Mouse (Mus musculus): ENCODE measurements around the gene Cnnm3.

Gene Cnnm3

DNA sequence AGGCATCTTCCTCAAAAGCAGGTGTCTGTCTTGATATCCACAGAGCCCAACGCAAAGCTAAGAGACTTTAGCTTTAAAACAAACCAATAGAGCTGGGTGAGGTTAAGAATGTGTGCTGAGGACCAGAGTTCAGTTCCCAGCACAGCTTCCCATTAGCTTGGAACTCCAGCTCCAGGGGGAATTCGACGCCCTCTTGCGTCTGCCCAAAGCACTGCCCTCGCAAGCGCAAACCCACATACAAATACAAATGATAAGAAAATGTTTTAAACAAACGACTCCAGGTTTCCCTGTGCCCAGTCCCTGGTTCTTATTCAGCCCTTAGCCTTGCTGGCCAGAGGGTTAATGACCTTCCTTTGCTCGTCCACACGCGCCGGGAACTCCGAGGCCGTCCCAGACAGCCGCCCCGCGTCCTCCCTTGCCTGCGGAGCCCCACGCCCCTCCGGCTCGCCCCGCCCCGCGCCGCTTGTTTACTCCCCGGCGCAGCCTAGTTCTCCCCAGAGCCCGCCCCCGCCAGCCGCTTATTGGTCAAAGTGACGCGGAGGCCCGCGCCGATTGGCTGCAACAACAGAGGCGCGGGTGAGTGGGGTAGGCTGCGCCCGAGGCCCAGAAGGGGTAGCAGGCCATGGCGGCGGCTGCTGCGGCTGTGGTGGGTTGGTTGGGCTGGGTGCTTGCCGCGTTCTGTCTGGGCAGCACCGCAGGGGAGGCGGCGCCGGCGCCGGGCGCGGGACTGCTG lies at the start of gene Cnnm3:
Gene Cnnm3, plus strand, starts transcription at position 579 of the 733 bp plus-strand sequence.
- in situ Hi-C loops (cut with MseI, MboI), result no loop called here

DNA sequence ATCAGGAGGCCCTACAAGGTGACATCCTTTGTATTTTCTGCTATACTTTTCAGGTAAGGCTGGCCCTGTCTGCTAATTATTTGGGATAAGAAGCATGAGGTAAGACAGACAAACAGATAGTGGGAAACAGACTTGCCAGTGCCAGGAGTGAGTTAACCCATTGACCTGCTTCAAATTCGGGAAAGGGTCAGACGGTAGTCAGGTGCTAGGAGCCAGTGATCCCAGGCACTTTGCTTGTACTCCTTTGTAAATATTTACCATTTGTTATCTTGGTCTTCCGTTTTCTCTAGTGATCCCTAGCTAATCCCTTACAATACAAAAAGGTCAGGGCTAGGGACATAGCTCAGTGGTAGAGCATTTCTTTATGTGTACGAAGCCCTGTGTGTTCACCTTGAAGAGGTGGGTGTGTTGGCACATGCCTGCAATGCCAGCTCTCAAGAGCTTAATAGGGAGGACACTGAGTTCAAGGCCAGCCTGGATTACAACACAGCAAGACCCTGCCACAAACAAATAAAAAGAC lies 46.0 kb upstream of the Cnnm3 start:
- in situ Hi-C loops (cut with MseI, MboI), result no loop called here

DNA sequence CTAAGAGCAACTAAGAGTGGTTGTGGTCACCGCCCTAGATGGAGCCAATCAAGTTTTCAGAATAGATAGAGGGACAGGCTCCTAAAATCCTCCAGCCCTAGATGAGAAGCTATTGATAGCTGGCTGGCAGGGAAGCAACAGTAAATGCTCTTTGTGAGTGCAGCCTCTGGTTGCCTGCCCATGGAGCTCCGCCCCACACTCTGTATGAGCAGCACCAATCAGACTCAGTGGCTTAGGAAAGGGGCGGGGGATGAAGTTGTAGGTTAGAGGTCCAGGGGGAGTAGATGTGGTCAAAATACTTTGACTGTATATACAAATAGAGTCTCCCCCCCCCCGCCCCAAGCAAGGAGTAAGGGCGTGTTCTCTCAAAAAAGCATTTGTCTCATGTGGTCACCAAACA lies 44.2 kb upstream of the Cnnm3 start:
- in situ Hi-C loops (cut with MseI, MboI), result no loop called here

DNA sequence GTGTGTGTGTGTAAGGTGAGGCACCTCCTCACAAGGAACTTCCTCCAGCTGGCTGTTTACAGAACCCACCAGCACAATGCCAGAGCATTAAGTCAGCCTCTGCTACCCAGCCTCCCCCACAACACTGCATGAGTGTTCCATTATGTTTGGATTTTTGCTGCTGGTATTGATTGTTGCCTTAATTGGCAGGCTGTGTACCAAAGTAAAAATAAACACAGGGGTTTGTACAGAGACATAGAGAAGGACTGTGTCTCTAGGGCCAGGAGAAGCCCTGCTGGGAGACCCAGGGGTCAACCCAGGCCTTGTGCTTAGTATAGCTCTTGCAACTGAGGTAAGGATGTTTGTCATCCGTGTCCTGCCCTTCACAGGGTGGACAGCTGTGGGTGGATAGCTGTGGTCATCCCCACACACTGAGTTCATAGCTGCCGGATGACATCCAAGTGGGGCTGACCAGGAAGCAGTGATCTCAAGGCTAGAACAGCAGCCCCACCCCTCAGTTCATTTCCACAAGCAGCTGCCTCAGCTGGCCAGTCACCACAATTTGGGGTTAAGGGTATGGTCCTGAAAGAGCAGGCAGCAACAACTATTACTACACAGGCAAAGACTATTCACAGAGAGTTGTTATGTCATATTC lies 41.7 kb upstream of the Cnnm3 start:
- in situ Hi-C loops (cut with MseI, MboI), result loop anchor here in 1 of 2 experiments (10.0 kb wide), 1 partner anchor 105 kb away; the partner anchor contains the start of gene Kansl3

DNA sequence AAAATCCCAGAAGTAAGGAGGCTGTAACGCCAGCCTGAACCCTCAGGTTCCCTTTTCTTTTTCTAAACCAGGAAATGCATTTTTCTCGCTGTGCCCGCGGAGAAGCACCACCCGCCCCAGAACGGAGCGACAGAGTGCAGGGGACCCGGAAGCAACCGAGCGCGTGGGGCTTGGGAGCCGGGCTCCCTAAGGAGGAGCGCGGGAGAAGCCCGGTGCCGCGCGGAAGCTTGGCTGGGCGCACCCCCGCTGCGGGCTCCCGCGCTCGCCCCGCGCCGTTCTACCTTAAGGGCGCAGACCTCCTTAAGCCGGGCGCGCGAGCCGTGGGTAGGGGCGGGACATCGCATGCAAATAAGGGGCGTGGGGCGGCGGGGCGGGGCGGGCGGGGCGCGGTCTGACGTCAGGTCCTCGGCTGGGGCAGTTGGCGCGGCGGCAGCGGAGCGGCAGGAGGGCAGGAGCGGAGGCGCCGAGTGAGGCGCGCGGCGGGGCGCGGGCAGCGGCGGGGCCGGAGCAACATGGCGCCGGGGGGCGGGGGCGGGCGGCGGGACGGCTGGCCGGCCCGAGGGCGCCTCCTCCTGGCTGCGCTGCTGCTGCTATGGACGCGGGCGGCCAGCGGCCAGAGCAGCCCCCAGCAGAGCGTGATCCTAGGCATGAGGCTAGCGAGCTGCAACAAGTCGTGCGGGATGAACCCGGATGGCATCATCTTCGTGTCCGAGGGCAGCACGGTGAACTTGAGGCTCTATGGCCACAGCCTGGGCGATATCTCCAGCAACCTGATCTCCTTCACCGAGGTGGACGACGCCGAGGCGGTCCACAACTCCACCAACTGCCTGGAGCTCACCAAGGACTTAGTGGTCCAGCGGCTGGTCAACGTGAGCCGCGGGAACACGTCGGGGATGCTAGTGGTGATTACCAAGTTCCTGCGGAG lies 40.2 kb upstream of the Cnnm3 start, which contains the start of gene Cnnm4:
Gene Cnnm4, plus strand, starts transcription at position 440 of the 925 bp plus-strand sequence.
- in situ Hi-C loops (cut with MseI, MboI), result loop anchor here in 1 of 2 experiments (10.0 kb wide), 1 partner anchor 107 kb away; the partner anchor contains the start of gene Kansl3

DNA sequence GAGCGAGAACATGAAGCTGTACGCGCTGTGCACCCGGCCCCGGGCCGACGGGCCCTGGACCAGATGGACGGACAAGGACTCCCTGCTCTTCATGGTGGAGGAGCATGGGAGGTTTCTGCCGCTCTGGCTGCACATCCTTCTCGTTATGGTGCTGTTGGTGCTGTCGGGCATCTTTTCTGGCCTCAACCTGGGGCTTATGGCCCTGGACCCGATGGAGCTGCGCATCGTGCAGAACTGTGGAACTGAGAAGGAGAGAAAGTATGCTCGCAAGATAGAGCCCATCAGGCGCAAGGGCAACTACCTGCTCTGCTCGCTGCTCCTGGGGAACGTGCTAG lies 39.6 kb upstream of the Cnnm3 start:
- in situ Hi-C loops (cut with MseI, MboI), result loop anchor here in 1 of 2 experiments (10.0 kb wide), 1 partner anchor 107 kb away; the partner anchor contains the start of gene Kansl3

DNA sequence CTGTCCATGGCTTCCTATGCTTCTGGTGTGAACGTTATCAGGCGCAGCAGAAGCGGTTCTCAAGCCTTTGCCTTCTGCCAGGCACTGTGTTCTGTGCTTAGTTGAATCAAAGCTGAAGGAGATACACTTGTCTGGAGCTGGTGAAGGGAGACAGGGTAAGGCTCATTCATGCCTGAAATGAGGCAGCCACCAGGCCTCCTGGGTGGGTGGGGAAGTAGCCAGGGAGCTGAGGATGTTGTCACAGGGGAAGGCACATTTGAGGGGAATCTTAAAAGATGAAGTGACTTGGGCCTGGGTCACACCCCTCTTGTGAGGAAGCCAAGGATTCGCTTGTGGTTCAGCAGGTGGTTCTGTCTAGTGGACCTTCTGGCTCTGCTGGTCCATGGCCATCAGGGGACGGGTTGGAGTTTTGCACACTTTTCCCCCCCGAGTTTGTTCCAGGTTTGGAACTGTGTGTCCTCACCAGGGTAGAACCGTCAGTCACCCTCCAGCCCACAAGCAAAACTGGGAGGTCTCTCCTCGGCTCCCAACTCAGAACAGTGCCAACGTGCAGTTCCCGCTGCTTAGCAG lies 38.4 kb upstream of the Cnnm3 start:
- in situ Hi-C loops (cut with MseI, MboI), result loop anchor here in 1 of 2 experiments (10.0 kb wide), 1 partner anchor 108 kb away; the partner anchor contains the start of gene Kansl3

DNA sequence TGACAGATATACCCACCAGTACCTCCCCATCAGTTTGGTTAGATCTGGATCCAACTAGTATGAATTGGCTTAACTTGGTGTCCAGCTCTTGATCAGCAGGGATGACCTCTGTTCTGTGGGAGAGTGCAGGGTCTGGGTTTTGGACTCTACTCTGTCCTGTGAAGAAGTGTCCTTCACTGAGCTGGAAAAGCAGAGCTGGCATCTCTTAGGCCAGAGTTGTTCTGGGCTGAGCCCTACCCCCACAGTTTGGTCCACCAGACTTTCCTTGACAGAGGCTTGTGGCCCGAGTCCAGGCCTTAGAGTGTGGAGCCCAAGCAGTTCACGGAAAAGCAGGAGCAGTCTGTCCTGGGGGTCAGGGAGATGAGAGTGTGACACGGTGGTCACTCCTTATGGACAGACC lies 37.0 kb upstream of the Cnnm3 start:
- in situ Hi-C loops (cut with MseI, MboI), result loop anchor here in 1 of 2 experiments (10.0 kb wide), 1 partner anchor 110 kb away; the partner anchor contains the start of gene Kansl3

DNA sequence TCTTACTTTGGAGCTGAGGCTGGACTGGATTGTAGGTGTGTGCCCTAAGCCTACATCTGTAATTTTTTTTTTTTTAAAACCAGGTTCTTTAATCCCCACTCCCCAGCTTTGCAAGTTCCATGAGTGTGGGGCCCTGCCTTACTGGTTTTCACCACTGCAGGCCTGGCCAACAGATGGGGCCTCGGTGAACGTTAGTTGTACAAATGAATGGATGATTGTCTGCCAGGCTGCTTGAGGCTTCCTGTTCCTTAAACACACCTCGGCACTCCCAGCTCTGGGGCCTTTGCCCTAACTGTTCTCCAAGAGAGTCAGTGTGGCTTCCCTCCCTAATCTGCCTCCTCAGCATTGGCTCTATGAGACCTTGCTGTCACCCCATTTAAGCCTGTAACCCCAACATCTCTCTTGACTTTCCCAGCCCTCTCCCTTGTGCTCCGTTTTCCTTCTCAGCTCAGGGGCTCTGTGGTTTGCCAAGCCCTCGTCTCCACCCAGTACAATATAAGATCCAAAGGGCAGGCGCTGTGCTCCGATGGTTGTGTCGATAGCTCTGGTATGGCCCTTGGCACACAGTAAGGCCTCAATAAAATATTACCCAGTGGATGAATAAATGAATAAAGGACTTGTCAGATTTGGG lies 36.1 kb upstream of the Cnnm3 start:
- in situ Hi-C loops (cut with MseI, MboI), result loop anchor here in 1 of 2 experiments (10.0 kb wide), 1 partner anchor 111 kb away; the partner anchor contains the start of gene Kansl3

DNA sequence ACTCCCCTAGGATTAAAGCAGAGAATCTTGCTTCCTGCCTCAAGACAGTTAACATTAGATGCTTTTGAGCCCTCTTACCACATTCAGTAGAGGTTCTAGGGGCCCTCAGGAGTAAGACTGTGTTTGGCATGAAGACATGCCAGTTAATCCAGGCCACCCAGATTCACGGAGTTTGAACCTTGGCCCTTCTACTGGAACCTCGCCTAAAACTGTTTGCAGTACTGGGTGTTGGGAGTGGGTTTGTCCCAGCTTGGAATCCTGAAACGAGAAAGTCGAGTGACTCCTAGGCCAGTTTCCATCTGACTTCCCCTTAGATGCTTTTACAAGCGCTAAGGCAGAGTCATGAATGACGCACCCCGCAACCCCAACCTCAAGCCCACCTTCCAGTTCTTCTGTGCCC lies 35.2 kb upstream of the Cnnm3 start:
- in situ Hi-C loops (cut with MseI, MboI), result loop anchor here in 1 of 2 experiments (10.0 kb wide), 1 partner anchor 112 kb away; the partner anchor contains the start of gene Kansl3

DNA sequence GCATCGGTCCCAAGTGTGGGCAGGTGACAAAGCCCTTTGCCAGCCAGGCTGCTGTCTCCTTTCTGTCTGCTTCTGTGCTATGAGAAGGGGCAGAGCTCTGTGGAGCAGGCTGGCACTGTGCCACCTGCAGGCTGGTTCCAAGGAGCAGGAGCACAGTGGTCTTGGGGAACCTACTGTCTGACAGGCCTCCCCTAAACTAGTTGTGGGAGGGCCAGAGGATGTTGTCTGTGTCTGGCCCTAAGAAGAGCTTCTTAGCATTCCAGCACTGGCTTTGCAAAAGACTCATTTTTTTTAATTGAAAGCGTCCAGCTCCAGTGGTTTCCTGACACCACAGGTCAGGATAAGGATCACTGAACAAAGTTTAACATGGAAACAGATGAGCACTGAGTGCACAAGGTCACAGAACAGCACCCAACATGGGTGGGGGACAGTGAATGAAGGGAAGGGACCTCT lies 33.3 kb upstream of the Cnnm3 start:
- in situ Hi-C loops (cut with MseI, MboI), result loop anchor here in 1 of 2 experiments (10.0 kb wide), 1 partner anchor 114 kb away; the partner anchor contains the start of gene Kansl3

DNA sequence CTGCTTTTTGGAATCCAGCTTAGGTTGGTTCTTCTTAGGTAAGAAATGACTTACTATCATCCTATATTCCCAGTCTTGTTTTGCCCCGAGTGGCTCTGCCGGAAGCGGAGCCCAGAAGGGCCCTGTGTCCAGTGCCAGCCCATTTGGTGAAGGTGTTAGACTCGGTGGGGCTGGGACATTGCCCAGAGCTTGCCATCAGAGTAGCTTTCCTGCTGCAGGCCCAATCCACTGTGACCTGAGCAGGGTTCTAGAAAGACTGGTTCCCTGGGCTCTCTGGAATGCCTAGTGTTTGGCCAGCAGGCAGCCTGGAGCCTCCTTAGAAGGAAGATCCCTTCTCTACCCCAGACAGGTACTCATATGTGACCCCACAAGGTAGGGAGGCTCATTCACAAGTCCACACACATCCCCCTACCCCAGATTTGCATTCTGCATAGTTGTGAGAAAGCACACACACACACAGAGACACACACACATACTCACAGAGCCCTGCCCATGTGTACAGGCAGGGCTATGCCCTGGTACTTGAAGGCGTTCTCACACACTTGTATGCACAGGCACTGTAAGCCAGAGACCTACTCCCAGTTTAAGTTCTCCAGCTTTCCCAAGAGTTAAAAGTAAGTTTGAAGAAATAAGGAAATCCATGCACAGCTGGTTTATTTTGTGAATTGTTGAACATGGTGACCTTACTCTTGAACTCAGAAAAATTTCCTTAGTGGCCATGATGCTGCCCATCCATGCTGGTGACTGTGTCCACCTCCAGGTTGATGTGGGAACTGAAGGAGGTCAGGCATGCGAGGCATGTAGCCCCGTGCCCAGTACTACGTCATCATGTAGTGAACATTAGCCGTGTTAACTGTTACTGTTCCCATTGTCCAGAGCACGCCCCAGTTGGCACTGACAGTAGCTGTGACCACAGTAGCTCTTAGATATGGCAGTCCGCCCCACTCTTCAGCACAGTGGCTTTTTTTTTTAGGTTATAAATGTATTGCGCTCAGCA lies 31.5 kb upstream of the Cnnm3 start:
- in situ Hi-C loops (cut with MseI, MboI), result loop anchor here in 1 of 2 experiments (10.0 kb wide), 1 partner anchor 115 kb away; the partner anchor contains the start of gene Kansl3

DNA sequence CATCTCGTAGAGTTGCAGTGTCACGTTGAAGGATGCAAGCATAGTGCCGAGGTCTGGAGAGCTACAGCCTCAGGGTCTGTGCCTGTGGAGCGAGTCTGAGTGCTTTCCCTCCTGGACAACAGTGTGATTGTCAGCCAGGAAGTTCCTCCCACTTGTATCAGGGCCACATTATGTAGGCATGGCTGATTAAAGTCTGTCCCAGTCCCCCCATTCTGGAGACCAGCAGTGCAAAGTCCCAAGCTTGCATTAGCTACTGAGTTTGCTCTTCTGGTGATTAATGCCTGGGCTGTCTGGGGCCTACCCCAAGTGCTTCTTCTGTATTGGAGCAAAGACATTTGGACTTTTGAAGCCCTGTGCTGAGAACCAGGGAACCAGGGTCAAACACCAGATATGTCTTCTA lies 27.8 kb upstream of the Cnnm3 start:
- in situ Hi-C loops (cut with MseI, MboI), result no loop called here

DNA sequence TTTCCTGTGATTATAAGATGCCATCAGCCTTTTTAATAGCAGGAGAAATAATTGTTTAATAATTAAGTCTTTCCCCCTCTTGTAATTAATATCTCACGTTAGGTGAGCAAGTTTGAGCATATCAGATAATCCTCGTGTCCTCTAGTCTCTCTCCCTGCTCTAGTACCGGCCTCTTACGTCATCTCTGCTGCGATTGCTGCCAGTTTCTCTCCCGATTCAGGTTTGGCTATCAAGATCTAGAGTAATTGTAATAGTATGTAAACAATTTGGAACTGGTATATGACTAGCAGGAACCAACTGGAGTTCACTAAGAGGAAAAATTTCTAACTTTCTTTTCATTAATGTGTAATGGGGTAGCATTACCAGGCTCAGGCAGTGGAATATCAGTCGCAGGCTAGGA lies 26.6 kb upstream of the Cnnm3 start:
- in situ Hi-C loops (cut with MseI, MboI), result no loop called here

DNA sequence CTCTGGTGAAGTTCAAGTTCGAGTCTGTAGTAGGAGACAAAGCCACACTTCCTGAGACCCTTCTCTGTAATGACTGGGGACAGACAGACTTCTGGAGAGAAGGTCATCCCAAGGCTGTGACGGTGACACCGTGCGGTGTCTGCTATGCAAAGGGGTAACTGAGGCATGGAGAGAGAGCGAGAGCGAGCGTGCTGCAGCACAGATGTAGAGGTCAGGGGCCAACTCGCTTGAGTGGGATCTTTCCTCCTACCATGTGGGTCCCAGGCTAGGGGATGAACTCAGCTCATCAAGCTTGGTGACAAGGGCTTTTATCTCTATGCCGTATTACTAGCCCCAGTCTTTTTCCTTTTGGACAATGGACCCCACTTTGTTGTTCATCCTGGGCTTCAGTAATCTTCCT lies 24.6 kb upstream of the Cnnm3 start:
- in situ Hi-C loops (cut with MseI, MboI), result no loop called here

DNA sequence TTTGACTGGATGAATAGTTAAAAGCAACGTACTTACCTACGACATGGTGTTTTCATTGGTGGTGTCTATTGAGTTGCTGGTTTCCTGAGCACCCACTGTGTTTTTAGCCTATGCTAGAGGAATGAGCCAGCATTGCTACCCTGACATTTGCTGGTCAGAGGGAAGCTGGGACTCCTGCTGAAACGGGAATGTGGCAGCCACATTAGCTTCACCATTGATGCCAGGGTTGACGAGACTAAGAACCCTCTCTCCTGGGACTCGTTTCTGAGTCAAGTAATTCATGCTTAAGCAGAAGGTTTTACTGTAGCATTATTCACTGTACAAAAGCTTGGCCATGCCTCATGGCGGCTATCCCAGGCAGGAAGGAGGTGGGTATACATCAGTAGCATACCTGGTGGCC lies 22.0 kb upstream of the Cnnm3 start:
- in situ Hi-C loops (cut with MseI, MboI), result no loop called here

DNA sequence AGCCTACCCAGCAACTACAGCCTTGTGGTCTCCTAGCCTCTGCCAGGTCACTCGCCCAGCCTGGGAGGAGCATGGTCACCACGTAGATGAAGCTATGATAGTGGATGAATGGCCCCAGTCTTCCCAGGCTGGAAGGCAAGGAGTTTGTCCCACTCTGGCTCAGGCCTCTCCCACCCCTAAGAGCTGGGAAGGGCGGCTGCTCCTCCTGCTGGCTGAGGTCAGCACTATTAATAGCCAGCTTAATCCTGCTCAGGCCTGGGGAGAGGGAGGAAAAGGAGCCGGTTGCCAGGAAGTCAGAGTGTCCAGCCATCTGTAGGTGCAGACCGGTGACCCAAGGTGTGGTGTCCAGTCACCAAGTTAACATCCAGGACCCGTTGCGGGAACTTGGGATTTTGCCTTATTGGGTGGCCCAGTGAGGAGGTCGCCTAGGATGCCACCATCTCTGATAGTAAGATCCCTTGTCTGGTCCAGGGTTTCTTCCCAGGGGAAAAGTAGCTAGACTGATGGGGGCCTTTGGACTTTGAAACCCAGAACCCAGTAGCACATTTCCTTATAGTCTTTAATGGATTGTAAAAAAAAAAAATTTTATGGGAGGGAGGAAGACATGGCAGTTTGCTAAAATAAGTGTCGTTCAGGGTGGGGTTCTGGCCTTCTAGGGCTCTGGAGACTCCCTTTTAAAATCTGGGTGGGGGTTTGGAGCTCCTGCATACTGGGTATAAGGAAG lies 19.1 kb upstream of the Cnnm3 start:
- in situ Hi-C loops (cut with MseI, MboI), result no loop called here

DNA sequence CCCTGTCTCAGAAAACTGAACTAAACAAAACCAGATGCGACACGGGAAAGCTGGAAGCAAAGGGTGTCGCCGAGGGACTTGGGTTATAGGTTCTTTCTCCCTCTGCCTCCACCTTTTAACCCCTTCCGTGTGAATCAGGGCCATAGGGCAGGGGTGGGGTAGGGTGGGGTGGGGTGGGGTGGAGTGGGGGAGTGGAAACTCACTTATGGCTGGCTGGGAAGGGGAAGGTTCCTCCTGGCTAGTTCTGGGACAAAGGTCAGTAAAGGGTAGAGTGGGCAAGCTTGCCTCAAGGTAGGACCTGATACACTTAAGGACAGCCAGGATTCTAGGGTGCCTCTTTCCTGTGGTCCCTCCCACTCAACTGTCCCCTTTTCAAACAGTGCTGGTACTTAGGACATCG lies 18.4 kb upstream of the Cnnm3 start:
- in situ Hi-C loops (cut with MseI, MboI), result no loop called here
